Mouse (Mus musculus): Measurements from ENCODE around the gene Jag2. TPM values are rescaled to one million over a fixed set of nuclear protein-coding genes. Genes with fewer than 3 reads are reported as not detected.
A peak's percentile ranks its signal among the peaks of the same experiment; 100 is the strongest.

Jag2 gene
- polyA plus RNA-seq, 1 experiment from 2014 or later = 2.2 TPM

DNA sequence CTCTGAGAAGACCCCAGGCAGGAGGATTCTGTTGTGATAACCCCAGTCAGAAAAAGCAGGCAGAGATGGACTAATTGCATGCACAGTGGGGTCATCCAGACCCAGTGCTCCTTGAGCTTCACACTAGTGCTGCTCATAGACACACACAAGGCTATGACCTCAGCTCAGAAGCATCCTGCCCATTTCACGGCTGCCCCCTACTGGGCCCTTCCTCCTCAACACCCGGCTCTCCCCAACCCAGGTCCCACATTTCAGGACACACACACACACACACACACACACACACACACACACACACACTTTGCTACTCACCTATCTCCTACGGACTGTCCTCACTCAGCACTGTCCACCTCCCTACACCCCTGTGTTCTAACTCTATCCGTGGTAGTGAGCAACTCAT lies 28.7 kb upstream of the Jag2 start:
- Histone ChIP-seq H3K27ac (ENCODE audit: low read length) (no peak overlapping the region), H3K4me3 (ENCODE audit: low read length) (no peak overlapping the region), H3K9ac (replicated peaks; ENCODE audit: low read length) (no peak overlapping the region), H3K4me2 (replicated peaks; ENCODE audit: low read depth, low read length) (no peak overlapping the region), H3K4me1 (ENCODE audit: insufficient read depth, low read length) (no peaks in the 10 kb centered on the region), H3K36me3 (ENCODE audit: insufficient read depth, low read length) (peaks cover 40% of the 10 kb centered on the region), H3K27me3 (ENCODE audit: insufficient read depth, low read length) (no peaks in the 10 kb centered on the region), H3K9me3 (ENCODE audit: low read length) (no peaks in the 10 kb centered on the region)
- WGBS = 38% methylated on average over 4 of the region's 4 CpGs
- no peak for ATAC-seq (ENCODE audit: low FRiP score, low TSS enrichment)

GRCm38 (mm10) chr12:112955800-112956199 lies 26.2 kb upstream of the Jag2 start:
- H3K36me3 ChIP-seq (ENCODE audit: insufficient read depth, low read length) = peaks cover 16% of the 10 kb centered on the region
- ATAC-seq (ENCODE audit: low FRiP score, low TSS enrichment) = peak; percentile 18; the same call in 1 of the 2 replicates
- no peak overlapping the region for H3K27ac ChIP-seq (ENCODE audit: low read length)
- no peaks in the 10 kb centered on the region for H3K27me3 ChIP-seq (ENCODE audit: insufficient read depth, low read length)
- no peak overlapping the region for H3K4me3 ChIP-seq (ENCODE audit: low read length)
- no peaks in the 10 kb centered on the region for H3K9me3 ChIP-seq (ENCODE audit: low read length)
- H3K4me1 ChIP-seq (ENCODE audit: insufficient read depth, low read length) = peaks cover 24% of the 10 kb centered on the region
- 31% methylated on average over 4 of the region's 4 CpGs for WGBS
- no peak overlapping the region for H3K4me2 ChIP-seq (replicated peaks; ENCODE audit: low read depth, low read length)
- H3K9ac ChIP-seq (replicated peaks; ENCODE audit: low read length) = no peak overlapping the region

- H3K9ac ChIP-seq (replicated peaks; ENCODE audit: low read length) = no peak overlapping the region
- 78% methylated on average over 3 of the region's 3 CpGs for WGBS
- peaks cover 37% of the 10 kb centered on the region for H3K4me1 ChIP-seq (ENCODE audit: insufficient read depth, low read length)
- no peak overlapping the region for H3K4me3 ChIP-seq (ENCODE audit: low read length)
- H3K9me3 ChIP-seq (ENCODE audit: low read length) = no peaks in the 10 kb centered on the region
- 0 out of 2 replicates have a peak, but pooled peaks cover 2% of the 10 kb centered on the region for H3K36me3 ChIP-seq (ENCODE audit: insufficient read depth, low read length)
- peak overlapping the region; percentile 43; the same call in 1 of the 2 replicates for H3K27ac ChIP-seq (ENCODE audit: low read length)
- H3K27me3 ChIP-seq (ENCODE audit: insufficient read depth, low read length) = no peaks in the 10 kb centered on the region
- no peak overlapping the region for H3K4me2 ChIP-seq (replicated peaks; ENCODE audit: low read depth, low read length)
- ATAC-seq (ENCODE audit: low FRiP score, low TSS enrichment) = no peak
Measured at GRCm38 (mm10) chr12:112952926-112953565, 23.5 kb upstream of the Jag2 start.

GRCm38 (mm10) chr12:112952433-112952832 lies 22.9 kb upstream of the Jag2 start:
- WGBS = 25% methylated on average over 8 of the region's 8 CpGs
- Histone ChIP-seq H3K4me2 (replicated peaks; ENCODE audit: low read depth, low read length) (no peak overlapping the region), H3K9me3 (ENCODE audit: low read length) (no peaks in the 10 kb centered on the region), H3K4me1 (ENCODE audit: insufficient read depth, low read length) (peaks cover 39% of the 10 kb centered on the region), H3K4me3 (ENCODE audit: low read length) (no peak overlapping the region), H3K27me3 (ENCODE audit: insufficient read depth, low read length) (no peaks in the 10 kb centered on the region), H3K9ac (replicated peaks; ENCODE audit: low read length) (0 out of 2 replicates have a peak overlapping the region, but pooled peaks have one; percentile 13), H3K27ac (ENCODE audit: low read length) (peak overlapping the region; percentile 43; the same call in 1 of the 2 replicates), H3K36me3 (ENCODE audit: insufficient read depth, low read length) (0 out of 2 replicates have a peak, but pooled peaks cover 2% of the 10 kb centered on the region)
- no peak for ATAC-seq (ENCODE audit: low FRiP score, low TSS enrichment)

GRCm38 (mm10) chr12:112951150-112951842 lies 21.7 kb upstream of the Jag2 start:
- WGBS = 8% methylated on average over 7 of the region's 7 CpGs
- H3K4me2 ChIP-seq (replicated peaks; ENCODE audit: low read depth, low read length) = peak overlapping the region; percentile 88
- no peaks in the 10 kb centered on the region for H3K9me3 ChIP-seq (ENCODE audit: low read length)
- no peaks in the 10 kb centered on the region for H3K27me3 ChIP-seq (ENCODE audit: insufficient read depth, low read length)
- peaks cover 39% of the 10 kb centered on the region for H3K4me1 ChIP-seq (ENCODE audit: insufficient read depth, low read length)
- no peak overlapping the region for H3K4me3 ChIP-seq (ENCODE audit: low read length)
- 0 out of 2 replicates have a peak overlapping the region, but pooled peaks have one; percentile 78 for H3K9ac ChIP-seq (replicated peaks; ENCODE audit: low read length)
- ATAC-seq (ENCODE audit: low FRiP score, low TSS enrichment) = no peak
- peak overlapping the region; percentile 86 for H3K27ac ChIP-seq (ENCODE audit: low read length)
- no peaks in the 10 kb centered on the region for H3K36me3 ChIP-seq (ENCODE audit: insufficient read depth, low read length)

GRCm38 (mm10) chr12:112950761-112951129 lies 21.2 kb upstream of the Jag2 start:
- peak overlapping the region; percentile 78 for H3K9ac ChIP-seq (replicated peaks; ENCODE audit: low read length)
- H3K27ac ChIP-seq (ENCODE audit: low read length) = peak overlapping the region; percentile 86
- peak; percentile 5; the same call in 1 of the 2 replicates for ATAC-seq (ENCODE audit: low FRiP score, low TSS enrichment)
- peak overlapping the region; percentile 88 for H3K4me2 ChIP-seq (replicated peaks; ENCODE audit: low read depth, low read length)
- H3K4me3 ChIP-seq (ENCODE audit: low read length) = peak overlapping the region; percentile 63
- no peaks in the 10 kb centered on the region for H3K9me3 ChIP-seq (ENCODE audit: low read length)
- 4% methylated on average over 6 of the region's 6 CpGs for WGBS
- peaks cover 39% of the 10 kb centered on the region for H3K4me1 ChIP-seq (ENCODE audit: insufficient read depth, low read length)
- H3K36me3 ChIP-seq (ENCODE audit: insufficient read depth, low read length) = no peaks in the 10 kb centered on the region
- H3K27me3 ChIP-seq (ENCODE audit: insufficient read depth, low read length) = no peaks in the 10 kb centered on the region

DNA sequence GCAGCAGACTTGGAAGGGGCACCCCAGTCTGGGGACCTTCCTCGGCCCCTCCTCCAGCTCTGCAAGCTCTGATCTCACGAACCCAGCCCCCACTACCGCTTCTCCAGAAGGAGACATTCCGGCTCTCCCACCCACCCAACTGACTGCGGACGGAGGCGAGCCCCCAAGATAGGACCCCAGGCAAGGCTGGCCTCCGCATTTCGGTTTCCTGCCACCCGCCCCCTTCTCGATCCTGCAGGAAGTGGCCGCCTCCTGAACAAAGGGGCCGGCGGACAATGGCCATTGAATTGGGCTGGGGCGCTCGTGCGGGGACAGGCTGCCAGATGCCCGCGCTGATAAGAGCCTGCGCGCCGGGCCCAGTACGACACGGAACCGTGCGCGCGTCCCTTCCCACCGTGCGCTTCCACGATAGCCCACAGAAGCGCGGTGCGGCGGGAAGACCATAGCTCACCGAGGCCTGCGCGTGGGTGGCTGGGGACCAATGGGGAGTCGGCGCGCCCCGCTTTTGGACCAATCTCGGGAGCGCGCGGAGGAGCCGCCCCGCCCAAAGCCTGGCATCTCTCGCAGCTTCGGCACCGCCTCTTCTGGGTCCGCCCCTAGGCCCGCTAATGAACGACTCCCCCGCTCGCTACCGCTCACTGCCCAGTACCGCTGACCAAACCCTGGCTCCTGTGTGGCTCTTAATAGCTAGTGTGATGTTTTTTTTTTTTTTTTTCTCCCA lies 20.6 kb upstream of the Jag2 start:
- peak; percentile 81 for ATAC-seq (ENCODE audit: low FRiP score, low TSS enrichment)
- Histone ChIP-seq H3K9ac (replicated peaks; ENCODE audit: low read length) (peak overlapping the region; percentile 78), H3K27ac (ENCODE audit: low read length) (peak overlapping the region; percentile 86), H3K9me3 (ENCODE audit: low read length) (no peaks in the 10 kb centered on the region), H3K36me3 (ENCODE audit: insufficient read depth, low read length) (no peaks in the 10 kb centered on the region), H3K4me3 (ENCODE audit: low read length) (peak overlapping the region; percentile 63), H3K4me2 (replicated peaks; ENCODE audit: low read depth, low read length) (peak overlapping the region; percentile 88), H3K27me3 (ENCODE audit: insufficient read depth, low read length) (no peaks in the 10 kb centered on the region), H3K4me1 (ENCODE audit: insufficient read depth, low read length) (peaks cover 39% of the 10 kb centered on the region)
- under 1% methylated on average over 57 of the region's 58 CpGs for WGBS

GRCm38 (mm10) chr12:112947307-112947706 lies 17.7 kb upstream of the Jag2 start:
- peak overlapping the region; percentile 48; the same call in 1 of the 2 replicates for H3K27ac ChIP-seq (ENCODE audit: low read length)
- no peak overlapping the region for H3K4me3 ChIP-seq (ENCODE audit: low read length)
- no peak for ATAC-seq (ENCODE audit: low FRiP score, low TSS enrichment)
- no peaks in the 10 kb centered on the region for H3K27me3 ChIP-seq (ENCODE audit: insufficient read depth, low read length)
- 31% methylated on average over 4 of the region's 4 CpGs for WGBS
- H3K4me1 ChIP-seq (ENCODE audit: insufficient read depth, low read length) = peaks cover 32% of the 10 kb centered on the region
- H3K9me3 ChIP-seq (ENCODE audit: low read length) = no peaks in the 10 kb centered on the region
- H3K4me2 ChIP-seq (replicated peaks; ENCODE audit: low read depth, low read length) = no peak overlapping the region
- H3K9ac ChIP-seq (replicated peaks; ENCODE audit: low read length) = no peak overlapping the region
- no peaks in the 10 kb centered on the region for H3K36me3 ChIP-seq (ENCODE audit: insufficient read depth, low read length)

- H3K36me3 ChIP-seq (ENCODE audit: insufficient read depth, low read length) = no peaks in the 10 kb centered on the region
- no peaks in the 10 kb centered on the region for H3K27me3 ChIP-seq (ENCODE audit: insufficient read depth, low read length)
- H3K4me3 ChIP-seq (ENCODE audit: low read length) = no peak overlapping the region
- H3K4me2 ChIP-seq (replicated peaks; ENCODE audit: low read depth, low read length) = no peak overlapping the region
- H3K9ac ChIP-seq (replicated peaks; ENCODE audit: low read length) = 0 out of 2 replicates have a peak overlapping the region, but pooled peaks have one; percentile 19
- peaks cover 17% of the 10 kb centered on the region for H3K4me1 ChIP-seq (ENCODE audit: insufficient read depth, low read length)
- no peak for ATAC-seq (ENCODE audit: low FRiP score, low TSS enrichment)
- WGBS = 81% methylated on average over 2 of the region's 2 CpGs
- H3K27ac ChIP-seq (ENCODE audit: low read length) = no peak overlapping the region
- H3K9me3 ChIP-seq (ENCODE audit: low read length) = no peaks in the 10 kb centered on the region
Measured at GRCm38 (mm10) chr12:112943669-112944068, 14.1 kb upstream of the Jag2 start.
